Mouse (Mus musculus): Measurements from ENCODE around the gene Sult1a1. TPM values are rescaled to one million over a fixed set of nuclear protein-coding genes. Genes with fewer than 3 reads are reported as not detected.

The Sult1a1 gene
- polyA plus RNA-seq, 2 experiments, result 4.5 to 15.2 TPM

DNA sequence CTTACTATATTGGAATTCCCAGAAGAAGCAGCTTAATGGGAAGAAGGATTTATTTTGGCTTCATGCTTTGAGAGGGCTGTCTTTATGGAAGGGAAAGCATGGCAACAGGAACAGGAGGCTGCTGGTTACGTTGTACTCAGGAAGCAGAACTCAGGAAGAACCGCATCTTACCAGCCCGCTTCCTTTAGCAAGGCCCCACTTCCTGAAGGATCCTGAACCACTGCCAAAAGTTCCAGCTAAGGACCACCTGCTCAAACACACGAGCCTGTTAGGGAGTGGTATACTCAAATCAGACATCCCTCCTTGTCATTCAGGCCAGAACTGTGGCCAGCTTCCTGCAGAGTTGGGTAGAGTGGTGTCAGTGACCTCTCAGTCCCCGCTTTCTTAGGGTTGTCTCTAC is 7.8 kb downstream of the Sult1a1 start:
- no peak for DNase-seq (ENCODE audit: low read depth in 3 of 3, low spot score in 3 of 3)

DNA sequence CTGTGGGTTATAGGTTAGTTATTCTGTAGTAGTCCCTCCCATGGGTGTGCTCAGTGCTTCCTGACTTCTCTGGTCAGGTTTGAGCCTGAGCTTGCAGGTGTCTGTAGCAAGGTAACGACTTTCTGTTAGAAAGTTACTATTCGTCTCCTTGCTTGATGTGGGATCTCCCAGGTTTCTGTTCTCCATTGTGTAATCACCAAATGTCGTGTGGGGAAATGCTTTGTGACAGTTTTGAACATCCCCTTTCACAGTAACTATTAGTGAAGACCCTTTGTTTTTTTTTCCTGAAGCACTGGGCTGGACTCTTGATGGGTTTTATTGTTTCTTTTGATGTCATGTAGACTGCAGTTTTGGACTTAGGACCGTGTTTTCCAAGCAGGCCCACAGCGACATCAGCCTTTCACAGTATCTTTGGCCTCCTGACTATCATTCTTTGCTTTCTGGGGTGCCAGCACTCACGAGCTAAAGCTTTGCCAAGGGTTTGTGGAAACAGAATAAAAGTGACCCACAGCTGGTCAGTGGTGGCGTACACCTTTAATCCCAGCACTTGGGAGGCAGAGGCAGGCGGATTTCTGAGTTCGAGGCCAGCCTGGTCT is 8.6 kb downstream of the Sult1a1 start:
- ATAC-seq (ENCODE audit: insufficient read depth) (no peak), DNase-seq (ENCODE audit: low read depth in 3 of 3, low spot score in 3 of 3) (no peak)
- H3K27me3 ChIP-seq (ENCODE audit: control insufficient read depth, insufficient read depth, low read length), result no peaks in the 10 kb centered on the region
- no peak overlapping the region for H3K4me3 ChIP-seq (ENCODE audit: insufficient read depth in 1 of 2, low read depth in 2 of 2, low read length in 2 of 2)
- no peaks in the 10 kb centered on the region for H3K9me3 ChIP-seq (ENCODE audit: control insufficient read depth, low read length)
- TF ChIP-seq CTCF (IDR thresholded peaks at IDR 0.05; ENCODE audit: low read depth), result no peak
- TF ChIP-seq EP300 (IDR thresholded peaks at IDR 0.05; ENCODE audit: low read depth), result no peak
- no peak overlapping the region for H3K27ac ChIP-seq
- H3K36me3 ChIP-seq (replicated peaks; ENCODE audit: control insufficient read depth, insufficient read depth, low read depth), result peaks cover 21% of the 10 kb centered on the region
- no peak overlapping the region for H3K9ac ChIP-seq (replicated peaks)
- H3K4me1 ChIP-seq (replicated peaks; ENCODE audit: control insufficient read depth in 2 of 2, insufficient read depth in 2 of 2, low read length in 1 of 2), result 0 out of 4 replicates have a peak, but pooled peaks cover 0 to 3% of the 10 kb centered on the region in 2 experiments
- 67% methylated on average over 9 of the region's 9 CpGs for WGBS (ENCODE audit: insufficient replicate concordance)
- H3K4me2 ChIP-seq (ENCODE audit: low read depth), result no peak overlapping the region

More for the DNA sequence above, 7.8 kb downstream of the Sult1a1 start:
- Histone ChIP-seq H3K4me1 (replicated peaks; ENCODE audit: control insufficient read depth in 2 of 2, insufficient read depth in 2 of 2, low read length in 1 of 2) (0 out of 4 replicates have a peak, but pooled peaks cover 0 to 3% of the 10 kb centered on the region in 2 experiments), H3K4me3 (ENCODE audit: insufficient read depth in 1 of 2, low read depth in 2 of 2, low read length in 2 of 2) (no peak overlapping the region), H3K4me2 (ENCODE audit: low read depth) (no peak overlapping the region), H3K36me3 (replicated peaks; ENCODE audit: control insufficient read depth, insufficient read depth, low read depth) (peaks cover 21% of the 10 kb centered on the region), H3K27me3 (ENCODE audit: control insufficient read depth, insufficient read depth, low read length) (no peaks in the 10 kb centered on the region), H3K27ac (no peak overlapping the region), H3K9ac (replicated peaks) (no peak overlapping the region), H3K9me3 (ENCODE audit: control insufficient read depth, low read length) (no peaks in the 10 kb centered on the region)
- WGBS (ENCODE audit: insufficient replicate concordance), result 53% methylated on average over 5 of the region's 5 CpGs
- no peak for TF ChIP-seq EP300 (IDR thresholded peaks at IDR 0.05; ENCODE audit: low read depth)
- no peak for TF ChIP-seq CTCF (IDR thresholded peaks at IDR 0.05; ENCODE audit: low read depth)
- ATAC-seq (ENCODE audit: insufficient read depth), result no peak

DNA sequence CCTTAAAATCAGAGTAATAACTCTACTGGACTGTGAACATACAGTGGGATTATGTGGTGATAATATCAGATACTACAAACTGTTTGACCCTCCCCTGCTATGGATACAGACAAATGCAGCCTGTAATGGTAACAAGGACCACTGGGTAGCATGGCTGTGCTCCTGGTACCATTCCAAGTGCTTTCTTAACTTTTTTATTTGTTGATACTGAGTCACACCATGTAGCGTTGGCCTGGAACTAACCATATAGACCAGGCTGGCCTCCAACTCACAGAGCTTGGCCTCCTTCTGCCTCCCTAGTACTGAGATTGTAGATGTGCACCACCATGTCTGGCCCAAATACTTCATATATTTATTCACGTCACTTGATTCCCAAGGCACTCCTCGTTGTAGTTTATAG is 11.0 kb downstream of the Sult1a1 start:
- TF ChIP-seq CTCF (IDR thresholded peaks at IDR 0.05; ENCODE audit: low read depth) (no peak), EP300 (IDR thresholded peaks at IDR 0.05; ENCODE audit: low read depth) (no peak)
- no peaks in the 10 kb centered on the region for H3K9me3 ChIP-seq (ENCODE audit: control insufficient read depth, low read length)
- H3K4me2 ChIP-seq (ENCODE audit: low read depth), result no peak overlapping the region
- WGBS (ENCODE audit: insufficient replicate concordance), result 78% methylated on average over 3 of the region's 3 CpGs
- DNase-seq (ENCODE audit: low read depth in 3 of 3, low spot score in 3 of 3) (no peak), ATAC-seq (ENCODE audit: insufficient read depth) (no peak)
- no peaks in the 10 kb centered on the region for H3K27me3 ChIP-seq (ENCODE audit: control insufficient read depth, insufficient read depth, low read length)
- H3K27ac ChIP-seq, result no peak overlapping the region
- no peak overlapping the region for H3K4me3 ChIP-seq (ENCODE audit: insufficient read depth in 1 of 2, low read depth in 2 of 2, low read length in 2 of 2)
- no peak overlapping the region for H3K9ac ChIP-seq (replicated peaks)
- H3K36me3 ChIP-seq (replicated peaks; ENCODE audit: control insufficient read depth, insufficient read depth, low read depth), result peaks cover 21% of the 10 kb centered on the region
- 0 out of 4 replicates have a peak, but pooled peaks cover 0 to 3% of the 10 kb centered on the region in 2 experiments for H3K4me1 ChIP-seq (replicated peaks; ENCODE audit: control insufficient read depth in 2 of 2, insufficient read depth in 2 of 2, low read length in 1 of 2)

DNA sequence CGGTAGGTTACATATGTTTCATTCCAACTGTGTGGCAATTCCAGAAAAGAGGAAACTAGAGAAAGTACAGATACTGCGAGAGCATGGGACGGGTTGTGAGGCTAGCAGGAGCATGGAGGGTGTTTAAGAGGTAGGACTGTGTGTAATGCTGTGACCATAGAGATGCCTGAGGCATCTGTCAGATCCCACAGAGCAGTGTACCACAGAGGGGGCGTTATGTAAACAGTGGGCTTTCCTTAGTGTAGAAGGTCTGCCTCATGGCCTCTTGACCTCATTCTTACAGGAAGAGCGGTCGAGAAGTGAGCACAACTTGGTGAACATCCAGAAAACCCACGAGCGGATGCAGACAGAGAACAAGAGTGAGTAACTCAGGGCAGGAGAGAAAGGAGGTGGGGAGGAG is 12.6 kb downstream of the Sult1a1 start:
- WGBS (ENCODE audit: insufficient replicate concordance), result 68% methylated on average over 8 of the region's 8 CpGs
- DNase-seq (ENCODE audit: low read depth in 3 of 3, low spot score in 3 of 3), result no peak
- H3K36me3 ChIP-seq (replicated peaks; ENCODE audit: control insufficient read depth, insufficient read depth, low read depth), result peaks cover 21% of the 10 kb centered on the region

DNA sequence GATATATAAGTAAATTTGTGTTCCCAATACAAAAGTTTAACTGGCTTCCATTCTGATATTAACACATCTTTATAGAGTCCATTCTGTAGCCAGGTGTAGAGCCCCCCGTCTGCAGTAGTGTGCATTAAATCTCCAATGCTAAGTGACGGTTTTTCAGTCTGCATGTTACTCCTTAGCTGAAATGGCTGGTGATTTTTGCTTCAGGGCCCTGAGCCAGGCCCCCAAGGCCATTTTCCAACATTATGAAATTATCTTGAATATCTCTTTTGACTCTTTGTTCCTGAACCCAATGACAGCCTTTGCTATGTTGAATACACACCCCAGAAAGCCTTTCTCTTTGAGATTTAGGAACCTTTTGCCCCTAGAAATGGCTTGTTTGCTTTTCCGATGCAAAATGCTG is 16.5 kb downstream of the Sult1a1 start:
- no peak for ATAC-seq (ENCODE audit: insufficient read depth)
- WGBS (ENCODE audit: insufficient replicate concordance), result 70% methylated on average over 3 of the region's 3 CpGs

More for the DNA sequence above, 12.6 kb downstream of the Sult1a1 start:
- Histone ChIP-seq H3K4me2 (ENCODE audit: low read depth) (no peak overlapping the region), H3K27me3 (ENCODE audit: control insufficient read depth, insufficient read depth, low read length) (no peaks in the 10 kb centered on the region), H3K4me3 (ENCODE audit: insufficient read depth in 1 of 2, low read depth in 2 of 2, low read length in 2 of 2) (no peak overlapping the region), H3K9ac (replicated peaks) (no peak overlapping the region), H3K9me3 (ENCODE audit: control insufficient read depth, low read length) (no peaks in the 10 kb centered on the region), H3K4me1 (replicated peaks; ENCODE audit: control insufficient read depth in 2 of 2, insufficient read depth in 2 of 2, low read length in 1 of 2) (0 out of 4 replicates have a peak, but pooled peaks cover 0 to 2% of the 10 kb centered on the region in 2 experiments), H3K27ac (no peak overlapping the region)
- no peak for TF ChIP-seq CTCF (IDR thresholded peaks at IDR 0.05; ENCODE audit: low read depth)
- TF ChIP-seq EP300 (IDR thresholded peaks at IDR 0.05; ENCODE audit: low read depth), result no peak
- ATAC-seq (ENCODE audit: insufficient read depth), result no peak

More for the DNA sequence above, 16.5 kb downstream of the Sult1a1 start:
- H3K36me3 ChIP-seq (replicated peaks; ENCODE audit: control insufficient read depth, insufficient read depth, low read depth), result peaks cover 1% of the 10 kb centered on the region; the same call in 1 of the 2 replicates
- H3K4me3 ChIP-seq (ENCODE audit: insufficient read depth in 1 of 2, low read depth in 2 of 2, low read length in 2 of 2), result no peak overlapping the region
- H3K27ac ChIP-seq, result no peak overlapping the region
- TF ChIP-seq CTCF (IDR thresholded peaks at IDR 0.05; ENCODE audit: low read depth) (no peak), EP300 (IDR thresholded peaks at IDR 0.05; ENCODE audit: low read depth) (no peak)
- H3K4me1 ChIP-seq (replicated peaks; ENCODE audit: control insufficient read depth in 2 of 2, insufficient read depth in 2 of 2, low read length in 1 of 2), result peaks cover 0 to 12% of the 10 kb centered on the region in 2 experiments; a peak in 3 of 4 replicates
- DNase-seq (ENCODE audit: low read depth in 3 of 3, low spot score in 3 of 3), result no peak
- H3K9me3 ChIP-seq (ENCODE audit: control insufficient read depth, low read length), result no peaks in the 10 kb centered on the region
- no peaks in the 10 kb centered on the region for H3K27me3 ChIP-seq (ENCODE audit: control insufficient read depth, insufficient read depth, low read length)
- no peak overlapping the region for H3K9ac ChIP-seq (replicated peaks)
- H3K4me2 ChIP-seq (ENCODE audit: low read depth), result no peak overlapping the region

Measured in liver, embryonic 14.5 days (tissue).